8 mouse cellular contexts compared by ENCODE assay signal in genomic region chr19:4184976-4185975, GRCm38 (mm10). TPM values are rescaled to one million over a fixed set of nuclear protein-coding genes. Genes with fewer than 3 reads are reported as not detected.
DNase-seq lines count a peak whose midpoint lies in the region; ATAC-seq and TF ChIP-seq lines count a peak whose summit lies in the region.

No protein-coding gene starts in this region.

- WGBS in hindbrain, embryonic 14.5 days: 60% methylated on average over 15 of the region's 15 CpGs
- WGBS in hindbrain, postnatal 0 days: 59% methylated on average over 15 of the region's 15 CpGs
- 63% methylated on average over 15 of the region's 15 CpGs for WGBS in forebrain, postnatal 0 days

- no peak overlapping the region for H3K4me2 ChIP-seq in hindbrain, embryonic 14.5 days (replicated peaks)
- H3K4me2 ChIP-seq in hindbrain, postnatal 0 days (ENCODE audit: low read depth, low read length): no peak overlapping the region
- H3K4me2 ChIP-seq in forebrain, postnatal 0 days (ENCODE audit: low read depth): no peak overlapping the region

- no peak for TF ChIP-seq CTCF in hindbrain, postnatal 0 days (IDR thresholded peaks at IDR 0.05; ENCODE audit: low read depth)
- TF ChIP-seq CTCF in forebrain, postnatal 0 days (IDR thresholded peaks at IDR 0.05; ENCODE audit: low read depth): no peak

- no peak overlapping the region for H3K9ac ChIP-seq in hindbrain, embryonic 14.5 days
- H3K9ac ChIP-seq in hindbrain, postnatal 0 days (replicated peaks; ENCODE audit: low read length): no peak overlapping the region
- no peak overlapping the region for H3K9ac ChIP-seq in forebrain, postnatal 0 days

- ATAC-seq in hindbrain, embryonic 14.5 days (ENCODE audit: low FRiP score): no peak
- no peak for ATAC-seq in hindbrain, postnatal 0 days
- ATAC-seq in forebrain, postnatal 0 days: no peak

- peak overlapping the region; percentile 26; the same call in 1 of the 2 replicates for H3K27ac ChIP-seq in hindbrain, embryonic 14.5 days
- no peak overlapping the region for H3K27ac ChIP-seq in hindbrain, postnatal 0 days
- no peak overlapping the region for H3K27ac ChIP-seq in forebrain, postnatal 0 days (ENCODE audit: low read depth, low read length)

- DNase-seq in hindbrain, embryonic 14.5 days (ENCODE audit: low spot score): no peak
- DNase-seq in hindbrain, postnatal 0 days (ENCODE audit: low spot score): no peak
- DNase-seq in R1 (ENCODE audit: low read depth, low spot score) (peak; percentile 79), liver (peak; percentile 42)
- DNase-seq in spleen, postnatal 36 days (ENCODE audit: low spot score in 2 of 2): peak; percentile 85
- DNase-seq in layer of hippocampus, adult 8-10 months (ENCODE audit: low spot score in 2 of 2): no peak
- DNase-seq in cerebellum, postnatal 4 days (ENCODE audit: low spot score in 2 of 2): no peak
- no peak for DNase-seq in forebrain, postnatal 0 days

- peaks cover 7% of the 10 kb centered on the region; the same call in 1 of the 2 replicates for H3K4me1 ChIP-seq in hindbrain, embryonic 14.5 days (replicated peaks; ENCODE audit: control insufficient read depth, insufficient read depth, low read length)
- peaks cover 7% of the 10 kb centered on the region; the same call in 1 of the 2 replicates for H3K4me1 ChIP-seq in hindbrain, postnatal 0 days (ENCODE audit: insufficient read depth, low read length)
- no peaks in the 10 kb centered on the region; the same call in 1 of the 2 replicates for H3K4me1 ChIP-seq in forebrain, postnatal 0 days (ENCODE audit: insufficient read depth)

- no peaks in the 10 kb centered on the region for H3K9me3 ChIP-seq in hindbrain, embryonic 14.5 days (ENCODE audit: control insufficient read depth, low read length)
- H3K9me3 ChIP-seq in hindbrain, postnatal 0 days (ENCODE audit: low read length): no peaks in the 10 kb centered on the region
- H3K9me3 ChIP-seq in forebrain, postnatal 0 days (ENCODE audit: low read length): no peaks in the 10 kb centered on the region

- no peaks in the 10 kb centered on the region for H3K36me3 ChIP-seq in hindbrain, embryonic 14.5 days (replicated peaks; ENCODE audit: control insufficient read depth, insufficient read depth)
- no peaks in the 10 kb centered on the region for H3K36me3 ChIP-seq in hindbrain, postnatal 0 days (ENCODE audit: insufficient read depth, low read length)
- H3K36me3 ChIP-seq in forebrain, postnatal 0 days (ENCODE audit: insufficient read depth): no peaks in the 10 kb centered on the region

- no peaks in the 10 kb centered on the region for H3K27me3 ChIP-seq in hindbrain, embryonic 14.5 days (ENCODE audit: control insufficient read depth, insufficient read depth, low read length)
- H3K27me3 ChIP-seq in hindbrain, postnatal 0 days (ENCODE audit: insufficient read depth, low read length): no peaks in the 10 kb centered on the region
- no peaks in the 10 kb centered on the region for H3K27me3 ChIP-seq in forebrain, postnatal 0 days (ENCODE audit: insufficient read depth, low read length)

- no peak overlapping the region for H3K4me3 ChIP-seq in hindbrain, embryonic 14.5 days (replicated peaks; ENCODE audit: low read length)
- H3K4me3 ChIP-seq in hindbrain, postnatal 0 days (ENCODE audit: low read length): no peak overlapping the region
- no peak overlapping the region for H3K4me3 ChIP-seq in forebrain, postnatal 0 days (ENCODE audit: low read depth, low read length)

RNA-seq across cellular contexts. Expression of gene Tbc1d10c, which starts 5.8 kb away (rescaled TPM):
- polyA plus RNA-seq in hindbrain, embryonic 14.5 days (2014; fragmentation: Nextera tagmentation; extraction: Ambion mirVana): 0.43 and 0.68 TPM in 2 replicates
- 2.7 and 3.8 TPM in 2 replicates for total RNA-seq in hindbrain, postnatal 0 days (2014; rRNA removed)
- 0.95 and 1.4 TPM in 2 replicates for polyA plus RNA-seq in hindbrain, postnatal 0 days (2015; fragmentation: Nextera tagmentation; extraction: Ambion mirVana)
- 1 to 10 TPM in 3 of 4 experiments, under 1 TPM in 1; 0.66 to 2.0 (median 1.4) TPM for total RNA-seq in layer of hippocampus, adult 8-10 months (2022)
- total RNA-seq in forebrain, postnatal 0 days (2014; rRNA removed): 1.5 and 2.9 TPM in 2 replicates
- 1.3 and 1.5 TPM in 2 replicates for polyA plus RNA-seq in forebrain, postnatal 0 days (2015; fragmentation: Nextera tagmentation; extraction: Ambion mirVana)

RNA-seq across cellular contexts. Expression of gene Ppp1ca, which starts 6.6 kb away (rescaled TPM):
- polyA plus RNA-seq in hindbrain, embryonic 14.5 days (2014; fragmentation: Nextera tagmentation; extraction: Ambion mirVana): 581 and 604 TPM in 2 replicates
- total RNA-seq in hindbrain, postnatal 0 days (2014; rRNA removed): 502 and 597 TPM in 2 replicates
- polyA plus RNA-seq in hindbrain, postnatal 0 days (2015; fragmentation: Nextera tagmentation; extraction: Ambion mirVana): 564 and 571 TPM in 2 replicates
- total RNA-seq in layer of hippocampus, adult 8-10 months (2022): 100 to 1,000 TPM; 255 to 271 (median 266) TPM
- total RNA-seq in forebrain, postnatal 0 days (2014; rRNA removed): 480 and 509 TPM in 2 replicates
- 551 and 589 TPM in 2 replicates for polyA plus RNA-seq in forebrain, postnatal 0 days (2015; fragmentation: Nextera tagmentation; extraction: Ambion mirVana)

RNA-seq across cellular contexts. Expression of gene Carns1, which starts 10.0 kb away (rescaled TPM):
- 5.3 and 6.0 TPM in 2 replicates for polyA plus RNA-seq in hindbrain, embryonic 14.5 days (2014; fragmentation: Nextera tagmentation; extraction: Ambion mirVana)
- total RNA-seq in hindbrain, postnatal 0 days (2014; rRNA removed): 5.5 and 8.3 TPM in 2 replicates
- polyA plus RNA-seq in hindbrain, postnatal 0 days (2015; fragmentation: Nextera tagmentation; extraction: Ambion mirVana): 7.1 and 7.5 TPM in 2 replicates
- 10 to 100 TPM in 1 of 4 experiments, 1 to 10 TPM in 3; 6.3 to 10.1 (median 8.9) TPM for total RNA-seq in layer of hippocampus, adult 8-10 months (2022)
- total RNA-seq in forebrain, postnatal 0 days (2014; rRNA removed): 4.1 and 4.4 TPM in 2 replicates
- 3.1 and 4.7 TPM in 2 replicates for polyA plus RNA-seq in forebrain, postnatal 0 days (2015; fragmentation: Nextera tagmentation; extraction: Ambion mirVana)

RNA-seq across cellular contexts. Expression of gene Rad9a, which starts 16.2 kb away (rescaled TPM):
- polyA plus RNA-seq in hindbrain, embryonic 14.5 days (2014; fragmentation: Nextera tagmentation; extraction: Ambion mirVana): 19.4 and 22.5 TPM in 2 replicates
- 15.8 and 25.8 TPM in 2 replicates for total RNA-seq in hindbrain, postnatal 0 days (2014; rRNA removed)
- 13.7 and 14.6 TPM in 2 replicates for polyA plus RNA-seq in hindbrain, postnatal 0 days (2015; fragmentation: Nextera tagmentation; extraction: Ambion mirVana)
- total RNA-seq in layer of hippocampus, adult 8-10 months (2022): 10 to 100 TPM in 2 of 4 experiments, 1 to 10 TPM in 2; 8.7 to 11.6 (median 9.7) TPM
- 11.8 and 16.4 TPM in 2 replicates for total RNA-seq in forebrain, postnatal 0 days (2014; rRNA removed)
- 15.9 and 16.5 TPM in 2 replicates for polyA plus RNA-seq in forebrain, postnatal 0 days (2015; fragmentation: Nextera tagmentation; extraction: Ambion mirVana)

RNA-seq across cellular contexts. Expression of gene Rps6kb2, which starts 22.1 kb away (rescaled TPM):
- polyA plus RNA-seq in hindbrain, embryonic 14.5 days (2014; fragmentation: Nextera tagmentation; extraction: Ambion mirVana): 35.8 and 39.7 TPM in 2 replicates
- 17.6 and 24.7 TPM in 2 replicates for total RNA-seq in hindbrain, postnatal 0 days (2014; rRNA removed)
- polyA plus RNA-seq in hindbrain, postnatal 0 days (2015; fragmentation: Nextera tagmentation; extraction: Ambion mirVana): 49.6 and 56.5 TPM in 2 replicates
- 10 to 100 TPM; 30.1 to 44.3 (median 41.1) TPM for total RNA-seq in layer of hippocampus, adult 8-10 months (2022)
- total RNA-seq in forebrain, postnatal 0 days (2014; rRNA removed): 23.5 and 33.5 TPM in 2 replicates
- polyA plus RNA-seq in forebrain, postnatal 0 days (2015; fragmentation: Nextera tagmentation; extraction: Ambion mirVana): 51.9 and 55.5 TPM in 2 replicates

Comparison
In these comparisons a context has a peak if more than half of its experiments do, and no peak if none do; other contexts are left out.
1. DNase-seq: peak in R1 (single experiment), liver (single experiment) and spleen, postnatal 36 days (2 of 2); none in hindbrain, embryonic 14.5 days (single experiment), hindbrain, postnatal 0 days (single experiment), layer of hippocampus, adult 8-10 months (0 of 2), cerebellum, postnatal 4 days (0 of 2) and forebrain, postnatal 0 days (single experiment).